Mouse (Mus musculus) Patski (cell line): ENCODE results near the gene Gm11037. TPM values are rescaled to one million over a fixed set of nuclear protein-coding genes. Genes with fewer than 3 reads are reported as not detected.

ENCODE experiments used
- ATAC-seq: fragments of 100-300 bp; one replicate; pipeline ENCODE4 v1.8.0; 2021
- CTCF ChIA-PET: fragments of 350-600 bp; sonication (Branson Sonifier 250); formaldehyde crosslinking; loops from one replicate; lab custom pipeline; 2022; ENCODE audit warnings: inconsistent platforms; lab: Charles Lee
- POLR2A ChIA-PET: fragments of 350-600 bp; sonication (Branson Sonifier 250); formaldehyde crosslinking; loops from one replicate; lab custom pipeline; 2022; ENCODE audit warnings: antibody characterized with exemption, inconsistent platforms; lab: Charles Lee
- DNase-seq: peaks from one replicate; pipeline ENCODE4 v3.0.0-alpha.2; 2011; ENCODE audit warnings: low read depth, low spot score
- H3K27me3 ChIP-seq: fragments of 371-371 bp; one replicate; pipeline ENCODE4 v1.5.1; 2021
- CTCF ChIP-seq: fragments of 100-300 bp; IDR thresholded peaks from one replicate; pipeline ENCODE4 v1.5.1; 2021
- in situ Hi-C: fragments of 300-500 bp; cut with MboI; formaldehyde crosslinking; loops from 3 replicates; pipeline ENCODE4 v1.11.1; 2018; ENCODE audit warnings: low pct_unique_long_range_greater_than_20kb, mixed read lengths
- polyA plus RNA-seq: library from polyadenylated mRNA; unstranded; gene quantifications from one replicate; pipeline ENCODE4 v1.2.3, GENCODE M21; 2021

The Gm11037 gene
- polyA plus RNA-seq, 1 experiment from 2014 or later, result not detected

DNA sequence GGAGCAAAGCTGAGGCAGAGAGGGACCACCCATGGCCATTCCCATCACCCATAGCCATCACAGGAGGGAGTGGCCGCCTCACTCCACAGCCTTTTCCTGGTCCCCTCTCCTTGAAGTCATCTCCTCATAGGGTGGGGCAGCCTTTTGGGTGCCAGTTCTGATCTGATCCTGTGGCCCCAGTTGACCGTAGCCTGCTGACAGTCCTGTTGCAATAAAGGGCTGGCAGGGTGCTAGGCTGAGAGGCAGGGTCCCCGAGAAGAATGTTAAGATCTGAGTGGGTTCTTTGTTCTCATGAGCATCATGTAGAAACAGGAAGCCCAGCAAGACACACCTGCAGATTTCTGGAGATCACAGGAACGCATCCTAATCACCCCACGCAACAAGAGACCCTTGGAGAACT is 5.1 kb upstream of the Gm11037 start:
- DNase-seq (no peak), ATAC-seq (no peak)
- ChIA-PET POLR2A (no interaction called here), CTCF (no interaction called here)
- H3K27me3 ChIP-seq, result peaks cover 2% of the 10 kb centered on the region
- in situ Hi-C loops, result no loop called here
- no peak for TF ChIP-seq CTCF

DNA sequence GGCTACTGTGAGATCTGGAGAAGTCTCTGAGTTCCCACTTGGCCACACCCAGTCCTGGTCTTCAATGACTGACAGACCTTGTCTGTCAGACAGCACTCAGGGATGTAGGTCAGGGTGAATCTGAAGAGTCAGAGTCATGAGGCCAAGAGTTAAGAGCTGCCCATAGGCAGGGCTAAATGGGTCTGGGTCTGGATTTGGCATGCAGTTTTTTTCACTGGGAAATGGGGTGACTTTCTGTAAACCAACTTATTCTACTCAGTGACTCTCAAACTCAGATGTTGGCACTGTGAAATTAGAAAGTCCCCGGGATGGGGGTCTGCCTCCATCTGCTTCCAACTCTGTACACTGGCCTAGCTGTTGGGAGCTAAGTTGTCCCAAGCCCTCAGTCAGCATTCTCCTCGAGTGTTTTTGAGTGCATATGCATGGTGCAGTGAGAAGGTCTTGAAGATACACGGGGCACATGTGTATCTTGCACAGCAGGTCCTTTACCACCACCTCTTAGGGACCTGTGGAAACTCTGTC is 4.6 kb upstream of the Gm11037 start:
- ChIA-PET CTCF (no interaction called here), POLR2A (no interaction called here)
- TF ChIP-seq CTCF, result no peak
- ATAC-seq, result no peak
- peaks cover under 1% of the 10 kb centered on the region for H3K27me3 ChIP-seq
- no peak for DNase-seq
- in situ Hi-C loops, result no loop called here

DNA sequence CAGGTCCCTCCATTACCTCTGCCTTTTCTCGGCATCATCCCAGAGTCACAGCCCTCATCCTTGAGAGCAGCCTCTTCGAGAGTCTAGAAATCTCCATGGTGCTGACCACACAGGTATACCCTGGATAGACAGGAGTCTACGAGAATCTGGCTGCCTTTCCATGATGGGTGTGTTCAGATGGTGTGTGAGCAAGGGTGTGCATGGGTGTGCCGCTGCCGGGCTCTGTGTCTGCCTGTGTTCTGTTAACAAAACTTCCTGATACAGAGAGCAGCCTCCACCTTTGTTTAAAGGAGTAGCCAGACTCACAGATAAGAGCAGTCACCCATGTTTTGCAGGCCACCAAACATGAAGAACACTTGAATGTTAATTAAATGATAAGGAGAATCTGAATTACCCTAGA is 3.5 kb upstream of the Gm11037 start:
- CTCF ChIA-PET, result no interaction called here
- DNase-seq, result no peak
- POLR2A ChIA-PET, result no interaction called here

DNA sequence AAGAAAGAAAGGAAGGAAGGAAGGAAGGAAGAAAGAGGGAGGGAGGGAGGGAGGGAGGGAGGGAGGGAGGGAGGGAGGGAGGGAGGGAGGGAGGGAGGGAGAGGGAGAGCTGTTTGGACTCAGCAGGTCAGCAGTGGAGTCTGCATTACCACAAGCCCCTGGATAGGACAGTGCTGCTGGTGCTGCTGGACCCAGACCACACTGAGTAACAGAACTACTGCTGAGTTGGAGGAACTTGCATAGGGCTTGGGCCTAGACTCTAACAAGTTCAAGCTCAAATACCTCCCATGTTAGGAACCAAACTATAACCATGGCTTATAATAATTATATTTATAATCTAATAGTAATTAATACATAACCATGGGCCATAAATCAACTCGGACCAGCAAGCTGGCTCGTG is 2.4 kb upstream of the Gm11037 start:
- ChIA-PET CTCF (no interaction called here), POLR2A (interaction anchor here (0.6 kb wide), 1 partner anchor 137 kb away, joined by 3 read pairs; no protein-coding TSS in a partner anchor)
- TF ChIP-seq CTCF, result no peak
- no peaks in the 10 kb centered on the region for H3K27me3 ChIP-seq
- in situ Hi-C loops, result no loop called here
- no peak for ATAC-seq
- DNase-seq, result no peak

More for the DNA sequence above, 3.5 kb upstream of the Gm11037 start:
- ATAC-seq, result no peak
- TF ChIP-seq CTCF, result no peak
- in situ Hi-C loops, result no loop called here
- H3K27me3 ChIP-seq, result no peaks in the 10 kb centered on the region

DNA sequence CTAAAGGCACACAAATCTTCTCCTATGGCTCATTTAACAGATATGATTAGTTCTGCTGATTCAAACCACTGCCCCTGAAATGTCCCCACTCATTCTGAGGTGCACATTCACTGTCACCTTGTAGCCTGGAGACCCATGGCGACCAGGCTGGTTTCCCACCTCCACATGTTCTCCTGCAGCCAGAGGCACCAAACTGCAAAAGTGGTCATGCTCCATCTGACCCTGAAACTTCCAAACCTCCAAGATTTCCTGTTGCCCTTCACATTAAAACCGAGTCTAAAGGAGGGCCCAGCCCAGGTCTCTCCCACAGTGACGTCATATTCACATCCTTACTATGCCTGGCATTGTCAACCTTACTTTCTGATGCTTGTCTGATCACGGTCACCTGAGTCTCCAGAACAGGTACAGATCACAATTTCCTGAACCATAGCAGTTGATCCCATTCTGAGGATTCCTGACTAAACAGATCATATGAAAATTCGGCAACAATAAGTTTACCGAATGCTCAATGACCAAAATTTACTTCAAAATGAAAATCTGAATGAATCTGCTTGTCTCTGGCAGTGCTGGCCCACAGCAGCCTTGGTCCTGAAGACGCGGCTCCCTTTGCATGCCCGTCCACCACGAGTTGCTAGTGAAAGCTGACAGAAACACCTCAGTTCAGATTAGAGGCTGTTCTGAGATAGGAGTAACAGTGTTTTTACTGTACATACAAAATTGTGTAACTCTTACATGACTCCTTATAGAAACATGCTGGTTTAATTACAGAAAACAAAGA is 997 bp upstream of the Gm11037 start:
- CTCF ChIA-PET, result no interaction called here
- no peaks in the 10 kb centered on the region for H3K27me3 ChIP-seq
- in situ Hi-C loops, result no loop called here
- no peak for TF ChIP-seq CTCF
- no peak for DNase-seq
- POLR2A ChIA-PET, result no interaction called here
- no peak for ATAC-seq

DNA sequence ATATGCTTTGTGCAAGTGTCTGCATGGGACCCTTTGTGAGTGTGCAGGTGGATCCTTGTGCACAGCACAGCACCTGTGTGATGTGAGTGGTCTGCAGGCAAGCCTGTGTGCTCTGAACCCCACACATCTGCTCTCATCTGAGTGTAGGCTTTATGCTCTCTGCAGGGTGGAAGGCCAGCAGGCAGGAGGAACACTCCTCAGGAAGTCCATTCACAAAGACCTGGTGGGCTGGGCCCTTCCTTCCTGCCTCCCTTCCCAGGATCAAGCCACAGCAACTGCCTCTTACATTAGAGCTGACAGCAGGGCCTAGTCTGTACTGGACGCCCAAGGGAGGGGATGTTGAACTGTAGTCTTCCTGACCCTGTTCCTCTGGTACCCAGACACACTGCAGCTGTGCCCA is 1.1 kb downstream of the Gm11037 start:
- CTCF ChIA-PET, result no interaction called here
- DNase-seq, result no peak
- POLR2A ChIA-PET, result no interaction called here
- in situ Hi-C loops, result no loop called here
- H3K27me3 ChIP-seq, result no peaks in the 10 kb centered on the region
- no peak for ATAC-seq
- TF ChIP-seq CTCF, result no peak

DNA sequence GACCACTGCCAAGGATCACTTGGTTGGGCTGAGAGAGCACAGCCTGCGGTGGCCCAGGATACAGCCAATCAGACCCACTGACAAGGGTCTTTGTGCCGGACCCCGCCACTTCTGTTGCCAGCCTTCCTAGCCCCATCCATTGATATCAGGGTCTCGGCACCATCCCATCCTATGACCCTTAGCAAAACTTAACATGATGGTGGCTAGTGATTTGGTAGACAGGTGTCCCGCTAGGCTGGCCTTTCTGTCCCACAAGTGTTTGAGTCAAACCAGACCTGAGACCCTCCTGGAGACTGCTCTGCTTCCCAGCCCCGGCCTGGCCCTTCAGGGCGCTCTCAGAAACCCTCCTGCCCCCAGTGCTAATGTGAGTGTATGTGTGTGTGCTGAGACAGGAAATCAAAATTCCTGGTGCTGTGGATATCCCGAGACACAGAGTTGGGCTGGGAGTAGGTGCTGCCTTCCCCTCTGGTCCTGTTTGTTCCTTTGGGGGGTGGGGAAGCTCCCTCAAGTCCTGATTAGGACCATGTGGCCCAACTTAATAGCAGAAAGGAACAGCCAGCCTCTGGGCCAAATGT is 1.6 kb downstream of the Gm11037 start:
- POLR2A ChIA-PET, result no interaction called here
- CTCF ChIA-PET, result no interaction called here
- no peak for TF ChIP-seq CTCF
- ATAC-seq (no peak), DNase-seq (no peak)
- no peaks in the 10 kb centered on the region for H3K27me3 ChIP-seq
- in situ Hi-C loops, result no loop called here

DNA sequence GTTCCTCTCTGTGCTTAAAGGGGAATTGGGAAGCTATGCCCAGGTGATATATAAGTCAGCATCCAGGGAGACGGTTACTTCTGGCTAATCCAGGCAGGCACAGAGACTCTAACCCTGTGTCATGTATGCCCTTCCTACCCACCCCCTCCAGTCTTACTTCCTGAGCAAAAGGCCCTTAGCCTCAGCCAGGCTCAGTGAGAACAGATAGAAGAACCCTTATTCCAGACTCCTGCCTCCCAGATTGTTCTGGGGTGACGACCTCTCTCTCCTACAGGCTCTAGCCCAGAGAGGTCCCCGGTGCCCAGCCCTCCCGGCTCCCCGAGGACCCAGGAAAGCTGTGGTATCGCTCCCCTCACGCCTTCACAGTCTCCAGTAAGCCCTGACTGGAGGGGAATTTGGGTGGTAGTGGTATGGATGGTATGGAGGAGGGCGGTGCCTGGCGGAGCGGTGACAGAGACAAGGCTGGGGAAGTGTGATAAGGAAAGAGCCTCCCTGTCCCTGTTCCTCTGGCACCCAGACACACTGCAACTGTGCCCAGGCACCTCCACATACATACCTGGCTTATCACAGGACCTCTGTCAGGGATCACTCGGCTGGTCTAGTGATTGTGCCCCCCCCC is 2.3 kb downstream of the Gm11037 start:
- POLR2A ChIA-PET, result no interaction called here
- DNase-seq (no peak), ATAC-seq (no peak)
- no peak for TF ChIP-seq CTCF
- no peaks in the 10 kb centered on the region for H3K27me3 ChIP-seq
- in situ Hi-C loops, result no loop called here
- CTCF ChIA-PET, result no interaction called here

DNA sequence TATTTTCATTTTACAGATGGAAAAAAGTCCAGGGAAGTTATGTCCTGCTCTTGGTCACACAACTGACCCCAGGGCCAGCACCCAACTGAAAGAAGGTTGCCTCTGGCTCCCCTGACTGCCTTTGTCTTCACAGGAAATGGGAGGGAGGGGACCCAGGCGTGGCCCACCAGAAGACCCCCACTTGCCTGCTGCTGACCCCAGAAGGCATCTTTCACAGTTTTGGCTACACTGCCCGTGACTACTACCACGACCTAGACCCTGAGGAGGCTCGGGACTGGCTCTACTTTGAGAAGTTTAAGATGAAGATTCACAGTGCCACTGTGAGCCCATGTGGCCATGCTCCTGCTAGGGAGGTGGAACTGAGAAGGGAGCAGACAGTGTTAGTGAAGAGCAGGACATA is 5.0 kb downstream of the Gm11037 start:
- in situ Hi-C loops, result no loop called here
- ATAC-seq (no peak), DNase-seq (no peak)
- TF ChIP-seq CTCF, result no peak
- no peaks in the 10 kb centered on the region for H3K27me3 ChIP-seq
- POLR2A ChIA-PET, result no interaction called here
- CTCF ChIA-PET, result interaction anchor here (1.0 kb wide), 1 partner anchor 101 kb away, joined by 3 read pairs; no protein-coding TSS in a partner anchor

DNA sequence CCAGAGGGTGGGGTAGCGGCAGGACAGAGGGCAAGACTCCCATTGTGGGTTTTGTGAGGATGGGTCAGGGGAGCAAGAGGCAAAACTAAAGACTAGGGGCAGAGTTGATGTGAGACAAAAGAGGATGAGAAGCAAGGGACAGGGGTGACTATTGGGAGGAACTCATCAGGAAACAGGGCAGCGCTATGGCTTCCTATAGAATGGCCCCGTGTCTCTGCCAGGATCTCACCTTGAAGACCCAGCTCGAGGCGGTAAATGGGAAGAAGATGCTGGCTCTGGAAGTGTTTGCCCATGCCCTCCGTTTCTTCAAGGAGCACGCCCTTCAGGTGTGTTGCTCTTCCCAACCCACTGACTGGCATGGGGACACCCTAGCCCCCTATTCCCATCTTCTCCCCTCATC is 5.5 kb downstream of the Gm11037 start:
- ATAC-seq (no peak), DNase-seq (no peak)
- ChIA-PET CTCF (no interaction called here), POLR2A (no interaction called here)
- H3K27me3 ChIP-seq, result no peaks in the 10 kb centered on the region
- no peak for TF ChIP-seq CTCF
- in situ Hi-C loops, result no loop called here

DNA sequence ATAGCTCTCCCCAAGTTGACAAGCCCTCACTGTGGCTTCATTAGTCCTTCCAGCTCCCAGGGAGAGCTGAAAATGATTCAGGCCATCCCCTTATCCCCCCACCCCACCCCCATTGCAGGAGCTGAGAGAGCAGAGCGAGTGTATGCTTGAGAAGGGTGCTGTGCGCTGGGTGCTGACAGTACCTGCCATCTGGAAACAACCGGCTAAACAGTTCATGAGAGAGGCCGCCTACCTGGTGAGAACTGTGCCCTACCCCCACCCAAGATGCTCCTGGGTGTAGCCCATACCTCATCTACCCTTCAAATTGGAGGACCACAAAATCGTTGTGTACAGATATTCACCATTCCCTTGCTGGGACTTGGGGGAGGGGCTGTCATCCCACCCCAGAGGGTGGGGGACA is 6.0 kb downstream of the Gm11037 start:
- ATAC-seq, result no peak
- no peak for DNase-seq
- in situ Hi-C loops, result no loop called here
- no peaks in the 10 kb centered on the region for H3K27me3 ChIP-seq
- CTCF ChIA-PET, result no interaction called here
- no peak for TF ChIP-seq CTCF
- POLR2A ChIA-PET, result no interaction called here
